Mouse (Mus musculus) spleen, postnatal 4 days (tissue): ENCODE data around the gene Shoc2.

Experiments
- DNase-seq, 2 experiments: peaks; one replicate each; pipeline ENCODE4 v3.0.0; 2022; ENCODE audit warnings: low spot score in 2 of 2

Gene Shoc2

DNA sequence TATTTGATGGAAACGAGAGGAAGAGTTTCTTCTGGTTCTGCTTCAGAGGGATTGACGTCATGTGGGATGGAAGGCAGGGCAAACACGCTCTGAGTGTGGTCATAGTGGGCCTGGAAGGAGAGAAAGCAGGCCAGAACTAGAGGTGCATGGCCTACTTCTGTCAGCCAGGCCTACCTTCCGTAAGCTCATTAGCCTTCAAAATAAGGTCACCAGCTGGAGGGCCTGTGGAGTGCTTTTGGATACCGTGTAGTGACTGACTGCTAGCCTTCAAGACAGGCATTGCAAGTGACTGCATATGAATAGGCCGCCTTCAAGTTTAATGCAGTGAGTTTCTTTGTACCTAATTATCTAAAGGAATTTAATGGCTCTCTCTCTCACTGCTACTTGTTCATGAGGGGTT is 91.0 kb downstream of the Shoc2 start:
- no peak for DNase-seq

DNA sequence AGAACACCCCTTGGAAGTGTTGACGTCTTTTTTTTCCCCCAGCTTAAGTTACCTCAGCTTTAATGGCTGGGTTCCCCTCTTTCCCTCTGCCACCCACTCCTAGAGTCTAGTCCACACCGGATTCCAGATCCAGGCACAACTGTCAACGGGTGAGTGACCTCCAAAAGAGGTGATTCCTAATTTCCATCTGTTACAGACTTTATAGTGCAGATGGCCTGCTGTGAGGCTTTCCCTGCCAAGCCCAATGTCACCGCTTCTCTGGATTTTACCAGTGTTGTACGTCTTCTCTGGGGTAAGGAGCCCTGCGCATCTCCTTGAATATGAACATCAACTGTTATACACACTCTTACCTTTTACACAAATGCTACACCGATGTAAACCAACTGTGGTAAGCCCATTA is 95.3 kb downstream of the Shoc2 start:
- DNase-seq, result no peak

DNA sequence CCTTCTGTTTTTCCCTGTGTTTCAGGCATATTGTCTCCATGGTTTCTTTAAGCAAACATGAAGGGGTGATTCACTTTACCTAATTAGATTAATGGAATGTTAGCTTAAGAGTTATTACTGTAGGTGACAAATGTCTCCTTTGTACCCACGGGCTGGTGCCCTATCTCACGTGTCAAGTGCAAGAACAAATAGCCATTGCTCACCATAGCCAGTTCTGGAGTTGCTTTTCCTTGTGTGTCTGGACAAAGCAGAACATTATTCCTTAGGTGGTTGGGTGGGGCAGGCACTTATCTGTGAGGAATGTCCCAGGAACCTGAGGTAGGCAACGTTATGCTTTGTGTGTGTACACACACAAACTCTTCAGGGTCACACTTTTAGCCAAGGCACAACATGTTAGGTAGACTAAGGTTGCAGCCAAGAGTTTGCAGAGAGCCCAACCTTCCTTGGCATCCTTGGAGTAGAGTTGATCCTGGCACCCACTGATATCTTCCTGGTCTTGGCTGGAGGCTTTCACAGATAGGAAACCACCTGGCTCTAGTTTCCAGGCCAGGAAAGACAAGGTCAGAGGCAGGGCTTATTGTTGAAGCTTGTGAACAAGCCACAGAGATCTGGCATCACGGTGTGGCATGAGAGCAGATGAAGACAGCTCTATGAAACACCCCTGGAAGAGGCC is 96.4 kb downstream of the Shoc2 start:
- DNase-seq, result no peak

DNA sequence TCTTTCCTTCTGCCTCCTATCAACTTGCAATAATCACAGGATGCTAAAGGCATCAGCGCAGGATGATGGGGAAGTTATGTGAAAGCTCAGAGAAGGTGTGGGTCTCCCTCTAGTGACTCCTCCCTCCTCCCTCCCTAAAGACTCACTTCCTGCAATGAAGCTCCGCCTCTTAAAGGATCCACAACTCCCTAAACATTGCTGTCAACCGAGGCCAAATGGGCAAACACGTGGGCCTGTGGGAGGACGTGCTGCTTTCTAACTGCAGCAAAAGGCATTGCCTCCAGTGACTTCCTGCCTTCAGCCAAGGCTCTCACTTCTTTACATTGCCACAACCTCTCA is 96.9 kb downstream of the Shoc2 start:
- no peak for DNase-seq

DNA sequence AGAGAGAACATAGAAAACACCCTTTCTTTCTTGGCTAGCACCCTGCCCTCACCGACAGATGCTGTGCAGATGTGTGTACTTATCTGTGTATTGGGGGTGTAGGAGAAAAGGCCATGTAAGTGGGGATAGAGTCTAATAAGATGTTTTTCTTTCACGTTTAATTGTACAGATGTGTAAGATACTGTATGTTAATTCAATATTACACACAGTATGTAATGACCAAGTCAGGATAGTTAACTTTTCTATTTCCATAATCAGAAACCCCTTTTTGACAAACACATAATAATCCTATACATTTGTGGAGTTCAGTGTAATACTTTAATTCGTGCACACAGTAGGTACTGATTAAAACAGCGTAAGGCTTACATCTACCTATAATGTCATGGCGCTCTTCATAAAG is 99.7 kb downstream of the Shoc2 start, which contains the start of gene Adra2a:
Adra2a (plus strand) TSS at position 301 of the 400 bp plus-strand sequence.
- no peak for DNase-seq

DNA sequence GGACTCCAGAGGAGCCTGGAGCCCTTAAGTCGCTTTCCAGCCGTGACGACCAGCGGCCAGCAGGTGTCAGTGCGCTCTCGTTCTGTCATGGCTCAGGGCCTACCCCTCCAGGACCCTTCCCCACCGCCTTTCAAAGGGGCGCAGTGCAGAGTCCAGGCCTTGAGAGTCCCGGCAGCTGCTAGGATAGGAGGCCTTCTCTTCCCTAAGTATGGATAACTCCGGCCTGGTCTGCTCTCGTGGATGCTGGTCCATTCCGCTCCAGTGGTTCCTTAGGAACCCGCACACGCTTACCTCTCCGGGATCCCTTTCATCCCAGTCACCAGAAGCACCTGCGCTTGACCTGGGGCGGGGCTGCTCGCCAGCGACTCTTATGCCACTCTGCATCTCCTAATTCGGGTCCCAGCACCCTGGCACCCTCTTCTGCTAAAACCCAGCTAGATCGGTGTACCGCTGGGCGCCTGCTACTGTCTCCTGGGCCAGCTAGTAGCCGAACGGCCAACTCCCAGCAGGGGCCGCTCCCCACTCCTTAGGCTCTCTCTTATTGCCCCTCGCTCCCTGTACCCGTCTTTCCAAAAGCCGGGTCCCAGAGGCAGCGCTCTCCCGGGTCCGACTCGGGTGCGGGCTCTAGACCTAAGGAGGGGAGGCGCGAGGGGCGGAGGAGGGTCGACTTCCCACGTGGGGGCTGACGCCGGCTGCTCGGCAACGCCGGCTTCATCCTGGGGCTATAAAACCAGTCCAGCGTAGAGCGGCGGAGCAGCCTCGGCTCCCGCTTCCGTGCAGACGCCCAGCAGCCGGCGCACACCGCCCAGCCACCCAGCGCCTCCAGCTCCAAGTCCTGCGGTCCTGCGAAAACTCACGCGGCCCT is 100.6 kb downstream of the Shoc2 start:
- DNase-seq, result peak; percentile 23 to 67

DNA sequence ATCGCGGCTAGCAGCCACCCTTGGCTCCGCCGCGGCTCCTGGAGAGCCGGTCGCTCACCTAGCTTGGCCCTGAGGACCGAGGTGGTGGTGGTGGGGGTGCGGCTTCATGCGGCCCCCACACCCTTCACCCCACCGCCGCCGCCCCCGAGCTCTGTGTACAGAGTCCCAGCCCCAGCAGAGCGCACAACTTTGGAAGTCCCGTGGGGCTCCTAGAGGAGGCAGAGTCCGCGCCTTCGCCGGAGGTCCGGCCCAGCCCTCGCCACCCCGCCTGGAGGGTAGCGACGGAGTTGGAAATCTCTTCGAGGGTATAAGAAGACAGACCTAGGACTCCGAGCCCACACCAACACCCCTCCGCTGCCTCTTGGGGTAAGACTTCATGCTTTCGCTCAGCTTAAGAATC is 101.3 kb downstream of the Shoc2 start:
- DNase-seq, result no peak

DNA sequence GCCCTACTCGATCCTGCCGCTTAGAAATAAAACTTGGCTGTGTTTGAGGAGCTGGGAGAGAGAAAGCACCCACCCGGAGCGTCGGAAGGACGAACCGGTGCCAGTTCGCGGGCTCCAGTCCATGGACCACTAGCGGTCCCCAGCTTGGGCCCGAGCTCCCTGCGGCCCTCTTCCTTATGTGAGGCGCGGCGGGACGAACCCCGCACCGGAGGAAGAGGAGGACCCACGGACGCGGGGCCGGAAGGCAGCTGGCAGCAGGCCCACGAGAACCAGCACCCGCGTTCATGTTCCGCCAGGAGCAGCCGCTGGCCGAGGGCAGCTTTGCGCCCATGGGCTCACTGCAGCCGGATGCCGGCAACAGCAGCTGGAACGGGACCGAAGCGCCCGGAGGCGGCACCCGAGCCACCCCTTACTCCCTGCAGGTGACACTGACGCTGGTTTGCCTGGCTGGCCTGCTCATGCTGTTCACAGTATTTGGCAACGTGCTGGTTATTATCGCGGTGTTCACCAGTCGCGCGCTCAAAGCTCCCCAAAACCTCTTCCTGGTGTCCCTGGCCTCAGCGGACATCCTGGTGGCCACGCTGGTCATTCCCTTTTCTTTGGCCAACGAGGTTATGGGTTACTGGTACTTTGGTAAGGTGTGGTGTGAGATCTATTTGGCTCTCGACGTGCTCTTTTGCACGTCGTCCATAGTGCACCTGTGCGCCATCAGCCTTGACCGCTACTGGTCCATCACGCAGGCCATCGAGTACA is 102.0 kb downstream of the Shoc2 start:
- DNase-seq, result no peak

DNA sequence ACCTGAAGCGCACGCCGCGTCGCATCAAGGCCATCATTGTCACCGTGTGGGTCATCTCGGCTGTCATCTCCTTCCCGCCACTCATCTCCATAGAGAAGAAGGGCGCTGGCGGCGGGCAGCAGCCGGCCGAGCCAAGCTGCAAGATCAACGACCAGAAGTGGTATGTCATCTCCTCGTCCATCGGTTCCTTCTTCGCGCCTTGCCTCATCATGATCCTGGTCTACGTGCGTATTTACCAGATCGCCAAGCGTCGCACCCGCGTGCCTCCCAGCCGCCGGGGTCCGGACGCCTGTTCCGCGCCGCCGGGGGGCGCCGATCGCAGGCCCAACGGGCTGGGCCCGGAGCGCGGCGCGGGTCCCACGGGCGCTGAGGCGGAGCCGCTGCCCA is 102.6 kb downstream of the Shoc2 start:
- no peak for DNase-seq

DNA sequence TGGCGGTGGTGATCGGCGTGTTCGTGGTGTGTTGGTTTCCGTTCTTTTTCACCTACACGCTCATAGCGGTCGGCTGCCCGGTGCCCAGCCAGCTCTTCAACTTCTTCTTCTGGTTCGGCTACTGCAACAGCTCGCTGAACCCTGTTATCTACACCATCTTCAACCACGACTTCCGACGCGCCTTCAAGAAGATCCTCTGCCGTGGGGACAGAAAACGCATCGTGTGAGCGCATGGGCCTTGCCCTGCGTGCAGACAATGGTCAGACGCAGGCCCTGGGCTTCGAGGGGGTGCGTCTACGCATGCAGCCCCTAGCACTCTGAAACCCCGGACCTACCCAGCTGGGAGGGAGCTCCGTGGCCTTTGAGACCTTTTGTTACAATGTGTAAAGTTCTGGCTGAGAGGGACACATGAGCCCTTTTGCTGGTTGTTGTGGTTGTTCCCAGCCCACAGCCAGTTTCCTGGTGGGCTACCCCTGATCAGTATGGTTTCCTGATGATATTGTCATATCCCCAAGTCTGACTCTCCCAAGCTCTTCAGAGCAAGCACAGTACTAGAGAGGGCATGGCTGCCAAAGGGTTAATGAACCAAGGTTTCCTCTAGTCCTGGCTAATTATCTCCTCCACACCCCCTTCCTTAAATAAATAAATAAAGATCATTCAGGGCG is 103.4 kb downstream of the Shoc2 start:
- no peak for DNase-seq

DNA sequence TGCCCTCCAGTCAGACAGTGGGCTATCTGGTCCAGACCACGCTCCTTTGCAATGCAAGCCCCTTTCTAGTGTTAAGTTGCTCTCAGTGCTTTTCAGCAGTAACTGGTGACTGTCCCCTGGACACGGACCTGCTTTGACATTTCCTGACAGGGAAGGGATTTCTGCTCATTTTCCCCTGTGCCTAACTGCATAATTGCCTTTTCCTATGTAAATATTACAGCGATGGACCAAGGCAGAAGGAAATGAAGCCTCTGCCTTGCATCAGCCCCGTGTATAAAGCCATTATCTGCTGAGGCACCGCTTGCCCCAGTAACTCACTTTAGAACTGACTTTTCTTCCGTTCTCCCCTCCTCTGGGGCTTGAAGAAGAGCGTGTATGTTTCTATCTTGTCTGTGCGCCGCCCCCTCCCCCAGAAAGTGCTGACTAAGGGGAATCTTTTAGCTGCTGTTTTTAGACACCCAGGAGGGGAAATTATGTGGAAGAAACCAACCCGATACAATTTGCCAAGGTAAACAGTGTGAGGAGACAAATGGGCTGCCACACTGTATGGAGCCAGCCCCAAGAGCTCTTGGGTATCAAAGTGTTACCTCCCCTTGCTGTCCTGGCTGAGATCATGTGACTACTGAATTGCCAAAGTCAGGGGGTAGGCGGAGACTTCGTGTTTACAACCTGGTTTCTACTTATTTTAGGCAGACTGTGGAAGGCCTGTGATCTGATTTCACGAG is 104.2 kb downstream of the Shoc2 start:
- DNase-seq, result no peak

DNA sequence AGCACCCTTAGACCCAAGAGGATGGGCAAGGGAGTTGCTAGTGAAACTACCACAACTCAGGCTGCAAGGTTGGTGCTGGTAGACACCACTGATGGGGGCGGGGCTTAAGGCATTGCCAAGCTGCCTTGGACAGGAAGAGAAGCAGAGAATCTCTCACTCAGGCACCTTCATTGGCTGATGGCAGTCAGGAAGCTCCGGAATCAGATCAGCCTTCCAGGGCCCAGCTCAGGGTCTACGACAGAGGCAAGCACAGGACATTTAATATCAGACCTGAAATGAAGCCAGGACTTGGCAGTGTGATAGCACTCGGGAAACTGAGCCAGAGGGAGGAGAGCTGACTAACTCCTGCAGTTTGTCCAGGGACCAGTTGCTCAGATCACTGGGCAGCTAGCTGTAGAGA is 107.5 kb downstream of the Shoc2 start:
- no peak for DNase-seq

DNA sequence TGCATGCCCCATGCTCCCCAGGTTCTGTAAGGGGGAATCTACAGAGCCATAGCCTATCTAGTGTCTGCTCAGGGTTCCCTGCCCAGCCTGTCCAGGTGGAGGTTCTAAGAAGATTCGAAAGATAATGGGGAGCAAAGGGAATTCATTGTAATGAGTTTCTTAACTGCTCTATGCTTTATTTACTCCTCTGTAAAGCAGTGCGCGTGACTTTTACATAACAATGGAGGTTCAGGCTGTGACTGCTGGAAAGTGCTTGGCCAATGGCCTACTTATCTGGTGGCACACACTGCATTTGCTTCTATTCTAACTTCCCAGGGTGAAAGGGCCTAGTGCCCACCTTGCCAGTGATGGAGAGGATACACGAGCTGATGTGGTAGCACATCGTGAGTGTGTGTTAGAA is 111.7 kb downstream of the Shoc2 start:
- DNase-seq, result no peak

DNA sequence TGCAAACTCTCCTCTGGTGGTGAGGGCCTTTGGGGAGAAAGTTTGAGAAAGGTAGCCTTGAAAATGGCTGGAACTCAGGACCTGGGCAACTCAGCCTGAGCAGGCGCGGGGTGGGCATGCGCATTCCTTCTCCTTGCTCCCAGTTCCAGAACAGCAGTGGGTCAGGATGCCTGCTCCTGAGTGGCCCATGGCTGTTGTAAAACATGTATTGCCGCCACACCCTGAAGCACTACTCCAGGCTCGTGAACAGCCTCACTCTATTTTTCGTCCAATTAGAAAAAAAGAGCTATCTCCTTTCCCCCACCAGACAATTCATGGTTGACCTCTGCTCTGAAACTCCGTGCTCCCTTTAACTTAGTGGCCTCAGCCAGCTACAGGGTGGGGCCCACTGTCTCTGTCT is 124.3 kb downstream of the Shoc2 start:
- no peak for DNase-seq

DNA sequence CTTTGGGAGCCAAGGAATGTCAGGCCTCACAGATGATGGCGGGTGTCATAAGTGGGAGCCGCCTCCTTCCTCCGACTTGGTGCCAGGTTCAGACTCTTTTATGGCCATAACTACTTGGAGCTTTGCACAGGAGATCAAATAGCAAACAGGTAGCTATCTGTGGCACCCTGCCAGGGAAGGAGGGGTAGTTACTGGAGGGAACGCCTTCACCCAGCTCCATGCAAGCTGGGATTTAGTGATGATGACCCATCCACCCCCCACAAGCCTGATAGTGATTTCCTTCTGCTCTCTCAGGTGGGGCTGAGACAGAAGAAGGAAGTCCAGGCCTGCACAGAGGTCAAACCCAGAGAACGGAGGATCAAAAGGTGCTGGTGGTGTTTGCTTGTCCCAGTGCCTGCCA is 126.4 kb downstream of the Shoc2 start:
- DNase-seq, result no peak

DNA sequence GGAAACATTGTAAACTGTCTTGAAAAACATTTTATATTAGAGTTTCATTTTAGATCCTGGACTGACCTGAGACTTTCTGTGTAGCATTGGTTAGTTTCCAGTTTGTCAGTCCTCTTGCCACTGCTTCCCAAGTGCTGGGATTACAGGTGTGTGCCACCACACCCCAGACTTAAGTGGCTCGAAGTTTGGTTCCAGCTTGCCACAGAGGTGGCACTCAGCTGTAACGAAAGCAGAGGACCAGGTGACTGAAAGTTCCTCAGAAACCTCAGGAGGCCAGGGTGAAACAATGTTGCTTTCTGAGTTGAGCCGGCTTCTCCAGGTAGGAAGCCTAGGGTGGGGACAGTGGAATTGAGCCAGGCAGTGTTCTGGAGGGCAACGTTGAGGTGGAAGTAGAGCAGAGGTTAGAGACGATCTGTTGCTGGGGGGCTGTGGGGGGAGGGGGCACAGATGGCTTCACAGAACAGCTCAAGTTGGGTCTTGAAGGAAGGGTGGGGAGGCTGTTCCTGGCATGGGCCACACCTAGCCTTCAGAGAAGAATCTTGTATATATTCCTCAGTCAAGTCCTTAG is 128.2 kb downstream of the Shoc2 start:
- DNase-seq, result no peak

DNA sequence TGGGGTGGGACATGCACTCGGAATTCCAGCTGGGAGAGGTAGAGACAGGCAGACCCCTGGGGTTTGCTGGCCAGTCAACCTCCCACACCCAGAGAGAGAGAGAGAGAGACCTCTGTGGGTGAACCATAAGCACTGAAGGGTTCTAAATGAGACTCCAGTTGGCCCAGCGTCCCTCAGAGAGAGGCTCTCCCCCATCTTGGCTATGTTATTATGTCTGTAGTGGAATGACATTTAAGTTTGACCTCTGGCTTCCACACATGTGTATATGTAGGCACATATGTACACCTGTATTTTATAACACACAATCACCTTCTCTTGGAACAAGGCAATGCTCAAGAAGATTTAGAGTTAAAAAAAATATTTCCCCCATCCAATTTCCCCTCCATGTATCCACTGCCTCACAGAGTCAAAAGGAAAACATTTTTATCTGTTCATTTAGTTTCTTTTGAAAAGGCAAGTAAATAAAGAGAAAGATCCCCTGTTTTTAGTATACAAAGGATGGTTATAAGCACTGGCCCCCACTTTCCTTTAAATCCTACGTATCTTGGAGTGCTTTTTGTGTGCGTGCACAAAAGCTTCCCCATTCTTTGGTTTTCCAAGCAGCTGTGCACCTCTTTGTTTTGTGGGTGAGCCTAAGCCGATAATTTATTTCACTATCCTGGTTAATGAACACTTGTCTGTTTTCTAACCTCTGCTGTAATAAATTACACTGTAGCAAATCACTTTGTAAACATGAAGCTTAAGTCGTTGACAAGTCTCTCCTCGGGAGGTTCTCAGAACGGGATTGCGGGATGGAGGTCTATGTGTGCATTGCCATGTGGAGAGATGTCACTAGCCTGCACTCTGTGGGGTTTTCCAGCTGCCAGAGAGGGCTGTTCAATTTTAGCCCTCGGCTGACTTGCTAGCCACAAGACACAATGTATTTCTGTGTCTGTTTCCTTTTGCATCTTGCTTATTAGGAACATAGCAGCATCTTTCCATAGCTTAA is 132.6 kb downstream of the Shoc2 start:
- no peak for DNase-seq

DNA sequence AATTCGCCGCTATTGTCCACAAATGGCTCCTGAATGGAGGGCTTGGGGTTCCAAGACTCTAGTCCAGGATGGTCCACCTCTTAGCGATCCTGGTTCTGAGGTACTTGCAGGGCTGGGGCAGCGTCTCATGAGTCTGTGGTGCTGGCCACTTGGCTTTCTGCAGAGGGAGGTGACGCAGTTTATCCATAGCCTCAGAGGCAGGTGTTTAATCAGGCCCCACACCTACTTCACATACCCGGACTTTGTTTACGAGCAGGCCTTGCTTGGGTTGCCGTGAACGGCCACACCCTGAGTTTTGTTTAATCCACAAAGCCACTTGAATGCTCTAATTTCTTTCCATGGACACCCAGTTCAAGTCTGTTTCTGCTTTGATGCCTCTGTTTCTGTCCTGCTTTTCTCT is 137.2 kb downstream of the Shoc2 start:
- DNase-seq, result no peak

DNA sequence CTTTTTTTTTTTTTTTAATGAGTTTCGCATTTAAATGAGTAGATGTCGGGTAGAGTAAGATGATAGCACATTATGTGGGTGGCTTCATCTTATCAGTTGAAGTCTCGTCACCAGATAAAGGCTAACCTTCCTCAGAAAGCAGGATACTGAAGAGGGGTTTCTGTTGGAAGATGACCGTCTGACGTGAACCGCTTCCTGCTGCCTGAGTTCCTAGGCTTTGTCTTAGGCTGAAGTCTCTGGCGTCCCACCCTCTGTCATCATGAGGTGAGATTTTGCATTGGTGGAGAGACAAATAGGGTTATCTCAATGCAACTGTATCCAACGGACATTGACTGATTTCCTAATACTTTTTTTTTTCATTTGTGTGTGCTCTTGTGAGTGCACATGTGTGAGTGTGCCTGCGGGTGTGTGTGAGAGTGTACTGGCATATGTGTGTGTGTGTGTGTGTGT is 137.6 kb downstream of the Shoc2 start:
- DNase-seq, result no peak
